Mouse (Mus musculus): ENCODE results near the gene Elp6. TPM values are rescaled to one million over a fixed set of nuclear protein-coding genes. Genes with fewer than 3 reads are reported as not detected.
"Not testable (repeated sequence)": the region's sequence is repeated elsewhere in the genome, so short reads cannot be mapped to it uniquely, and the experiment has no call there.

Elp6 gene
- polyA plus RNA-seq, 1 experiment from 2014 or later = 14.8 TPM

DNA sequence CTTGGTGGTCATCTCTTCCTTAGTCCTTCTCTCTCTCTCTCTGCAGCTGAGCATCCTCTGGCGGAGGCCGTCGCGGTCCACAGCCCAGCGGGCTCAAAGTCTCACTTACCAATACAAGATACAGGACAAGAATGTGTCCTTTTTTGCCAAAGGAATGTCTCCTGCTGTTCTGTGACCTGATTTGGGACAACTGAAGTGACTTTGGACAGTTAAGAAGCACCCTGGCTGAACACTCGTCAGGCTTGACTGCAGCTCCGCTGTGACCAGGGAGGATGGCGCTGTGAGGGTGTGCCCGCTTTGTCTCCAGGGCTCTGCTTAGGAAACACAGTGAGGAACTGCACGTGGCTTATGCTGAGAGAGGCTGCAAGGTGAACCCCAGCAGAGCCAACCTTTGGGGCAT lies 15.8 kb downstream of the Elp6 start:
- Histone ChIP-seq H3K9me3 (ENCODE audit: control insufficient read depth, low read length) (no peaks in the 10 kb centered on the region), H3K4me3 (ENCODE audit: control insufficient read depth in 1 of 2, insufficient read depth in 1 of 2, low read depth in 1 of 2, low read length in 2 of 2) (no peak overlapping the region), H3K27me3 (ENCODE audit: control insufficient read depth, insufficient read depth, low read length) (no peaks in the 10 kb centered on the region), H3K36me3 (ENCODE audit: control insufficient read depth, insufficient read depth, low read length) (peaks cover 25% of the 10 kb centered on the region), H3K4me2 (ENCODE audit: low read length) (no peak overlapping the region), H3K4me1 (ENCODE audit: control insufficient read depth in 2 of 2, insufficient read depth in 2 of 2, low read length in 2 of 2) (no peaks in the 10 kb centered on the region), H3K9ac (ENCODE audit: low read length) (no peak overlapping the region), H3K27ac (replicated peaks in 1 of 2; ENCODE audit: control insufficient read depth in 1 of 2, insufficient read depth in 1 of 2, low read depth in 2 of 2, low read length in 2 of 2) (no peak overlapping the region)
- 91% methylated on average over 10 of the region's 10 CpGs for WGBS
- ATAC-seq (ENCODE audit: insufficient number of reproducible peaks, insufficient read depth, low FRiP score, low read depth) = no peak

DNA sequence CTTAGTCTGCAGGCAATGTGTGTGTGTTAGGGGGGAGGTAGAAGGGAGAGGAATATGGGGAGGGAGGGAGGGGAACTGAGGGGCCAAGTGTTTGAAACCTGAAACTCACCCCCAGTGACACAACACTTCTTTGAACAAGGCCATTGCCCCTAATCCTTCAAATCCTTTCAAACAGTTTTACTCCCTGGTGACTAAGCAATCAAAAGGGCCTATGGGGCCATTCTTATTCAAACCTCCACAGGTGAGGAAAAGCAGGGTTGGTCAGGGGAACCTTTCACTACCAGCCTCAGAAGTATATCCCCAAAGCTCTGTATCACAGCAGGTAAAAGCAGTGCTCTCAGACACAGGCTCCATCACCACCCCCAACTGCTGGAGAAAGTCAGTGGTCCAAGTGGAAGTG lies 18.0 kb downstream of the Elp6 start:
- H3K27ac ChIP-seq (replicated peaks in 1 of 2; ENCODE audit: control insufficient read depth in 1 of 2, insufficient read depth in 1 of 2, low read depth in 2 of 2, low read length in 2 of 2) = no peak overlapping the region
- no peak overlapping the region for H3K4me3 ChIP-seq (ENCODE audit: control insufficient read depth in 1 of 2, insufficient read depth in 1 of 2, low read depth in 1 of 2, low read length in 2 of 2)
- H3K4me2 ChIP-seq (ENCODE audit: low read length) = no peak overlapping the region
- ATAC-seq (ENCODE audit: insufficient number of reproducible peaks, insufficient read depth, low FRiP score, low read depth) = no peak
- H3K36me3 ChIP-seq (ENCODE audit: control insufficient read depth, insufficient read depth, low read length) = peaks cover 17% of the 10 kb centered on the region
- H3K9me3 ChIP-seq (ENCODE audit: control insufficient read depth, low read length) = no peaks in the 10 kb centered on the region
- no peaks in the 10 kb centered on the region for H3K4me1 ChIP-seq (ENCODE audit: control insufficient read depth in 2 of 2, insufficient read depth in 2 of 2, low read length in 2 of 2)
- H3K9ac ChIP-seq (ENCODE audit: low read length) = no peak overlapping the region
- H3K27me3 ChIP-seq (ENCODE audit: control insufficient read depth, insufficient read depth, low read length) = no peaks in the 10 kb centered on the region

DNA sequence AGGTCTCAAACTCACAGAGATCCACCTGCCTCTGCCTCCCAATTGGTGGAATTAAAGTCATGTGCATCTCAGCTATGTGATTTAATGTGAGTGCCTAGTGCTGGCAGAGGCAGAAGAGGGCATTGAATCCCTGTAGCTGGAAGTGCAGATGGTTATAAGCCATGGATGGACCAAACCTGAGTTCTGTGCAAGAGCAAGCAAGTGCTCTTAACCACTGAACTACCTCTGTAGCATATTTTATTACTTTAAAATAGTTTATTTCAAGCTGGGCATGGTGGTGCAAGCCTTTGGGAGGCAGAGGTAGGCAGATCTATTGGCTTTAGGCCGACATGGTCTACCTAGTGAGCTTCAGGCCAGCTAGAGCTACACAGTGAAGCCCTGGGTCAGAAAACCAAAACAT lies 19.2 kb downstream of the Elp6 start:
- Histone ChIP-seq H3K9ac (ENCODE audit: low read length) (no peak overlapping the region), H3K27ac (replicated peaks in 1 of 2; ENCODE audit: control insufficient read depth in 1 of 2, insufficient read depth in 1 of 2, low read depth in 2 of 2, low read length in 2 of 2) (no peak overlapping the region), H3K27me3 (ENCODE audit: control insufficient read depth, insufficient read depth, low read length) (no peaks in the 10 kb centered on the region), H3K4me2 (ENCODE audit: low read length) (no peak overlapping the region), H3K36me3 (ENCODE audit: control insufficient read depth, insufficient read depth, low read length) (peaks cover 16% of the 10 kb centered on the region), H3K4me3 (ENCODE audit: control insufficient read depth in 1 of 2, insufficient read depth in 1 of 2, low read depth in 1 of 2, low read length in 2 of 2) (no peak overlapping the region), H3K9me3 (ENCODE audit: control insufficient read depth, low read length) (no peaks in the 10 kb centered on the region), H3K4me1 (ENCODE audit: control insufficient read depth in 2 of 2, insufficient read depth in 2 of 2, low read length in 2 of 2) (0 out of 4 replicates have a peak, but pooled peaks cover 0 to 2% of the 10 kb centered on the region in 2 experiments)
- 67% methylated on average over 1 of the region's 1 CpGs for WGBS
- ATAC-seq (ENCODE audit: insufficient number of reproducible peaks, insufficient read depth, low FRiP score, low read depth) = no peak

DNA sequence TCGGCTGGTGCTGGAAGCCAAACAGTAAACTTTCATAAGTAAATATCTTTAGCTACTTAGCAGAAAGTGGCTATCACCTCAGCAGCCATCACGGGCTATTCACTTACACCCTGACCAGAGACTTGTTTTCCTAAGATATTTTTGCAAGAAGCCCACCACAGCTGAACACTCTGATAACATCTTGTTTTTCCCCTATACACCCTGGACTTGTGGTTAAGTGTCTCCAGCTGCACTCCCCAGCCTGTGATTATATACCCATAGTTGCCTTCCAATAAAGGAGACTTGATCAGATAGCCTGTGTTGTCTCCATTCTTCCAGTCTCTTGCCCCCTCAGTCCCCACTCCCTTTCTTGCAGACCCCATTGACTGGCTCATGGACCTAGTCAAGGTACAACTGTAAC lies 23.2 kb downstream of the Elp6 start:
- no peak for ATAC-seq (ENCODE audit: insufficient number of reproducible peaks, insufficient read depth, low FRiP score, low read depth)
- Histone ChIP-seq H3K27ac (replicated peaks in 1 of 2; ENCODE audit: control insufficient read depth in 1 of 2, insufficient read depth in 1 of 2, low read depth in 2 of 2, low read length in 2 of 2) (no peak overlapping the region), H3K4me1 (ENCODE audit: control insufficient read depth in 2 of 2, insufficient read depth in 2 of 2, low read length in 2 of 2) (peaks cover 4% of the 10 kb centered on the region in 2 experiments; a peak in 1 of 4 replicates), H3K4me2 (ENCODE audit: low read length) (no peak overlapping the region), H3K36me3 (ENCODE audit: control insufficient read depth, insufficient read depth, low read length) (no peaks in the 10 kb centered on the region), H3K4me3 (ENCODE audit: control insufficient read depth in 1 of 2, insufficient read depth in 1 of 2, low read depth in 1 of 2, low read length in 2 of 2) (no peak overlapping the region), H3K9ac (ENCODE audit: low read length) (no peak overlapping the region), H3K27me3 (ENCODE audit: control insufficient read depth, insufficient read depth, low read length) (no peaks in the 10 kb centered on the region), H3K9me3 (ENCODE audit: control insufficient read depth, low read length) (no peaks in the 10 kb centered on the region)
- 69% methylated on average over 2 of the region's 2 CpGs for WGBS

DNA sequence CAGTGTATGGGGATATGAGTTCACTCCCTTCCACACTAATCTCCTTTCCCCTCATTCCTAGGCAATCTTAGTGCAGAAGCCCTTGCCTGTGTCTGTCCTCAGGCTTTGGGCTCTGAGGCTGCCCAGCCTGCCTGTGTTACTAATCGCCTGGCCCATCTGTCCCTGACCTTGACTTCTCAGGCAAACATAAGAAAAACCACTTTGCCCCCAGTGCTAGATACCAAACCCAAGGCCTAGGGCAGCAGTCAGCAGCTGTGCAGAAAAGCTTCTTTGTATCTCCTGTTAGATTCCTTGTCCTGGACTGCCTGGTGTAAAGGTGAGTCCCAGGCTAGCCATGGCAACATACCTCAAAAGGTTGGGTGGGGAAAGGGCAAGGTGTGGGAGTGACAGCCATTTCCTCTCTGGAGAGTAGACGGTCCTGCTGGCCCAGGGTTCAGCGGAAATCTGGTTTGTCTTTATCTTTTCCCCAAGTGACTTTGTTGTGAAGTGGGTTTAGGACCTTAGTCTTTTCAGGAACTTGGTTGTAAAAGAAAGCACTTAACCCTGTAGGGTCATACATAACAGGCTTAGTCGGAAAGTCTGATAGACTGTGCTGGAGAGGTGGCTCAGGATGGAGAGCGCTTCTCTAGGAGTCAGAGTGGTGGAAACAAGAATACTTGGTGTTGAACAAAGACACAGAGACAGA lies 24.1 kb downstream of the Elp6 start:
- WGBS = 38% methylated on average over 5 of the region's 5 CpGs
- no peak overlapping the region for H3K4me2 ChIP-seq (ENCODE audit: low read length)

DNA sequence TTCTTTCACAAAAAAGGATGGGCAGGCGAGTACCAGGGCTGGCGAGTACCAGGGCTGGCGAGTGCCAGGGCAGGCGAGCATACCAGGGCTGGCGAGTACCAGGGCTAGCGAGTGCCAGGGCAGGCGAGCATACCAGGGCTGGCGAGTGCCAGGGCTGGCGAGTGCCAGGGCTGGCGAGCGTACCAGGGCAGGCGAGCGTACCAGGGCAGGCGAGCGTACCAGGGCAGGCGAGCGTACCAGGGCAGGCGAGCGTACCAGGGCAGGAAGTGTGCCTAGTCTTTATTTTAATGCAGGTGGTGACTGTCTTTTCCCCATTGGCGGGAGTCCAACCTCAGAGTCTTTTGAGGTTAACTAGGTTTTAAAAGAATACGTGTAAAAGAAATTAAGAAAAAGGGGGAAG lies 24.7 kb downstream of the Elp6 start:
- Histone ChIP-seq H3K9me3 (ENCODE audit: control insufficient read depth, low read length) (no peaks in the 10 kb centered on the region), H3K4me2 (ENCODE audit: low read length) (no peak overlapping the region), H3K27ac (replicated peaks in 1 of 2; ENCODE audit: control insufficient read depth in 1 of 2, insufficient read depth in 1 of 2, low read depth in 2 of 2, low read length in 2 of 2) (no peak overlapping the region), H3K27me3 (ENCODE audit: control insufficient read depth, insufficient read depth, low read length) (no peaks in the 10 kb centered on the region), H3K36me3 (ENCODE audit: control insufficient read depth, insufficient read depth, low read length) (no peaks in the 10 kb centered on the region), H3K9ac (ENCODE audit: low read length) (no peak overlapping the region), H3K4me3 (ENCODE audit: control insufficient read depth in 1 of 2, insufficient read depth in 1 of 2, low read depth in 1 of 2, low read length in 2 of 2) (no peak overlapping the region), H3K4me1 (ENCODE audit: control insufficient read depth in 2 of 2, insufficient read depth in 2 of 2, low read length in 2 of 2) (peaks cover 4 to 13% of the 10 kb centered on the region in 2 experiments; a peak in 2 of 4 replicates)
- no peak for ATAC-seq (ENCODE audit: insufficient number of reproducible peaks, insufficient read depth, low FRiP score, low read depth)
- 73% methylated on average over 21 of the region's 21 CpGs for WGBS

More for the DNA sequence above, 24.1 kb downstream of the Elp6 start:
- no peak overlapping the region for H3K9ac ChIP-seq (ENCODE audit: low read length)
- no peaks in the 10 kb centered on the region for H3K36me3 ChIP-seq (ENCODE audit: control insufficient read depth, insufficient read depth, low read length)
- peaks cover 4 to 9% of the 10 kb centered on the region in 2 experiments; a peak in 2 of 4 replicates for H3K4me1 ChIP-seq (ENCODE audit: control insufficient read depth in 2 of 2, insufficient read depth in 2 of 2, low read length in 2 of 2)
- no peak overlapping the region for H3K4me3 ChIP-seq (ENCODE audit: control insufficient read depth in 1 of 2, insufficient read depth in 1 of 2, low read depth in 1 of 2, low read length in 2 of 2)
- no peaks in the 10 kb centered on the region for H3K27me3 ChIP-seq (ENCODE audit: control insufficient read depth, insufficient read depth, low read length)
- no peak for ATAC-seq (ENCODE audit: insufficient number of reproducible peaks, insufficient read depth, low FRiP score, low read depth)
- no peak overlapping the region for H3K27ac ChIP-seq (replicated peaks in 1 of 2; ENCODE audit: control insufficient read depth in 1 of 2, insufficient read depth in 1 of 2, low read depth in 2 of 2, low read length in 2 of 2)
- no peaks in the 10 kb centered on the region for H3K9me3 ChIP-seq (ENCODE audit: control insufficient read depth, low read length)

DNA sequence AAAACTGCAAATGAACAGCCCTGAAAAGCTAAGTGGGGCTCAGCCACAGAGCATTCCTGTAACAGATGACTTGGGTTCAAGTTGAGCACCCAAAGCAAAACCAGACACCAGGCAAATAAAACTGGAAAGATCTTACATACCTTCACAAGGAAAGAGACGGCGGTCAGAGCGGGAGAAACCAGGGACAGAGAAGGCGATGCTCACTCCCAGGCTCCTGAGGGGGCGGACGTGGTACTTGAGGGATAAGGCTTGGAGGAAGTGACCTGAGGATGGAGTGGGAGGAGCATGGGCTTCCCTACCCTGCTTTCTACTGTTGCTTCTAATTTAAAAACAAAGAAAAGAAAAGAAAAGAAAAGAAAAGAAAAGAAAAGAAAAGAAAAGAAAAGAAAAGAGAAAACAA lies 25.4 kb downstream of the Elp6 start:
- 33% methylated on average over 6 of the region's 6 CpGs for WGBS
- Histone ChIP-seq H3K9ac (ENCODE audit: low read length) (no peak overlapping the region), H3K4me3 (ENCODE audit: control insufficient read depth in 1 of 2, insufficient read depth in 1 of 2, low read depth in 1 of 2, low read length in 2 of 2) (no peak overlapping the region), H3K4me1 (ENCODE audit: control insufficient read depth in 2 of 2, insufficient read depth in 2 of 2, low read length in 2 of 2) (peaks cover 4 to 13% of the 10 kb centered on the region in 2 experiments; a peak in 2 of 4 replicates), H3K27me3 (ENCODE audit: control insufficient read depth, insufficient read depth, low read length) (no peaks in the 10 kb centered on the region), H3K27ac (replicated peaks in 1 of 2; ENCODE audit: control insufficient read depth in 1 of 2, insufficient read depth in 1 of 2, low read depth in 2 of 2, low read length in 2 of 2) (no peak overlapping the region), H3K9me3 (ENCODE audit: control insufficient read depth, low read length) (no peaks in the 10 kb centered on the region), H3K4me2 (ENCODE audit: low read length) (no peak overlapping the region), H3K36me3 (ENCODE audit: control insufficient read depth, insufficient read depth, low read length) (no peaks in the 10 kb centered on the region)
- ATAC-seq (ENCODE audit: insufficient number of reproducible peaks, insufficient read depth, low FRiP score, low read depth) = no peak

DNA sequence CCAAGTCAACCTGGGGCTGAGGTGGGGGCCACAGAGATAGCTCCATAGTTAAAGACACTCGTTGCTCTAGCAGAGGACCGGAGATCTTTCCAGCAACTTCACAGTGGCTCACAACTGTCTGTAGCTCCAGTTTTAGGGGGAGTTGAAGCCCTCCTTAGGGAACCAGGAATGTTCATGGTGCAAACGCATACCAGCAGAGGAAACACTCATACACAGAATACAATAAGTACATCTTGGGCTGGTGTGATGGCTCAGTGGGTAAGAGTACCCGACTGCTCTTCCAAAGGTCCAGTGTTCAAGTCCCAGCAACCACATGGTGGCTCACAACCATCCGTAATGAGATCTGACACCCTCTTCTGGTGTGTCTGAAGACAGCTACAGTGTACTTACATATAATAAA lies 25.9 kb downstream of the Elp6 start:
- H3K9me3 ChIP-seq (ENCODE audit: control insufficient read depth, low read length); ATAC-seq (ENCODE audit: insufficient number of reproducible peaks, insufficient read depth, low FRiP score, low read depth); H3K4me2 ChIP-seq (ENCODE audit: low read length); H3K27me3 ChIP-seq (ENCODE audit: control insufficient read depth, insufficient read depth, low read length); H3K9ac ChIP-seq (ENCODE audit: low read length); H3K36me3 ChIP-seq (ENCODE audit: control insufficient read depth, insufficient read depth, low read length); H3K4me3 ChIP-seq (ENCODE audit: control insufficient read depth in 1 of 2, insufficient read depth in 1 of 2, low read depth in 1 of 2, low read length in 2 of 2); H3K27ac ChIP-seq (replicated peaks in 1 of 2; ENCODE audit: control insufficient read depth in 1 of 2, insufficient read depth in 1 of 2, low read depth in 2 of 2, low read length in 2 of 2): not testable (repeated sequence)
- H3K4me1 ChIP-seq (ENCODE audit: control insufficient read depth in 2 of 2, insufficient read depth in 2 of 2, low read length in 2 of 2) = peaks cover 4 to 13% of the 10 kb centered on the region in 2 experiments; a peak in 2 of 4 replicates
- WGBS = 84% methylated on average over 4 of the region's 5 CpGs
